Mouse (Mus musculus) liver, embryonic 13.5 days (tissue): Measurements from ENCODE around the gene Prpf39. TPM values are rescaled to one million over a fixed set of nuclear protein-coding genes. Genes with fewer than 3 reads are reported as not detected.

ENCODE experiments used
- ATAC-seq: fragments of 200-750 bp; cut with Nextera tagmentation; 2 replicates; pipeline ENCODE4 v1.8.0; 2017; ENCODE audit warnings: low read depth, mild to moderate bottlenecking, moderate number of reproducible peaks, moderate library complexity
- DNase-seq: peaks from one replicate; pipeline ENCODE4 v3.0.0; 2022
- H3K27ac ChIP-seq: fragments of 300-500 bp; sonication (generic); 2 replicates; pipeline ENCODE4 v1.5.1; 2015; ENCODE audit warnings: moderate library complexity, mild to moderate bottlenecking, inconsistent platforms
- H3K27me3 ChIP-seq: fragments of 300-500 bp; sonication (generic); 2 replicates; pipeline ENCODE4 v1.6.1; 2015; ENCODE audit warnings: mild to moderate bottlenecking, inconsistent platforms
- H3K36me3 ChIP-seq: fragments of 300-500 bp; sonication (generic); 2 replicates; pipeline ENCODE4 v1.6.1; 2015; ENCODE audit warnings: mild to moderate bottlenecking, inconsistent platforms
- H3K4me1 ChIP-seq: fragments of 300-500 bp; sonication (generic); replicated peaks from 2 replicates; pipeline ENCODE4 v1.6.1; 2015; ENCODE audit warnings: inconsistent platforms
- H3K4me2 ChIP-seq: fragments of 300-500 bp; sonication (generic); 2 replicates; pipeline ENCODE4 v1.6.1; 2015; ENCODE audit warnings: inconsistent platforms, mild to moderate bottlenecking, moderate library complexity
- H3K4me3 ChIP-seq: fragments of 300-500 bp; sonication (generic); replicated peaks from 2 replicates; pipeline ENCODE4 v1.5.1; 2015; ENCODE audit warnings: mild to moderate bottlenecking, inconsistent platforms
- H3K9ac ChIP-seq: fragments of 300-500 bp; sonication (generic); 2 replicates; pipeline ENCODE4 v1.6.1; 2015; ENCODE audit warnings: mild to moderate bottlenecking, inconsistent platforms
- H3K9me3 ChIP-seq: fragments of 300-500 bp; sonication (generic); replicated peaks from 2 replicates; pipeline ENCODE4 v1.6.1; 2016; ENCODE audit warnings: inconsistent platforms
- WGBS: fragments of 180-500 bp; shearing (Covaris S2); methylation state at CpG from one replicate; pipeline ENCODE4 v1.1.7; 2015; ENCODE audit not compliant: insufficient replicate concordance; 5-methylcytosine and 5-hydroxymethylcytosine counted together
- polyA plus RNA-seq: library from polyadenylated mRNA; unstranded; fragments of >200 nt; fragmentation: Nextera tagmentation; extraction: Ambion mirVana; gene quantifications from 2 replicates; pipeline ENCODE4 v1.2.1, GENCODE M21; 2015

Prpf39 gene
- polyA plus RNA-seq, 1 experiment from 2014 or later, result 17.6 TPM

- no peak for ATAC-seq
- WGBS, result 4% methylated on average over 21 of the region's 21 CpGs
- peaks cover 10% of the 10 kb centered on the region for H3K36me3 ChIP-seq
These were observed 36.9 kb downstream of the Prpf39 start for GRCm38 (mm10) chr12:65072911-65073610.

GRCm38 (mm10) chr12:65073611-65074178 lies 37.6 kb downstream of the Prpf39 start, which contains the start of gene Fkbp3:
Gene Fkbp3, minus strand, starts transcription at chr12:65074007.
- H3K4me2 ChIP-seq, result peak within 1 kb of the TSS; percentile 92

More at GRCm38 (mm10) chr12:65072911-65073610, 36.9 kb downstream of the Prpf39 start:
- Histone ChIP-seq H3K4me3 (peak overlapping the region; percentile 96), H3K27ac (peak overlapping the region; percentile 77), H3K4me1 (peaks cover 49% of the 10 kb centered on the region), H3K9me3 (no peaks in the 10 kb centered on the region), H3K4me2 (peak overlapping the region; percentile 92), H3K9ac (peak overlapping the region; percentile 87), H3K27me3 (no peaks in the 10 kb centered on the region)
- DNase-seq, result no peak

GRCm38 (mm10) chr12:65074651-65075050 lies 38.5 kb downstream of the Prpf39 start:
- H3K4me1 ChIP-seq, result peaks cover 56% of the 10 kb centered on the region
- WGBS, result 48% methylated on average over 7 of the region's 7 CpGs
- H3K27me3 ChIP-seq, result no peaks in the 10 kb centered on the region
- H3K4me3 ChIP-seq, result peak overlapping the region; percentile 96
- no peak for DNase-seq
- 0 out of 2 replicates have a peak, but pooled peaks cover 6% of the 10 kb centered on the region for H3K36me3 ChIP-seq
- ATAC-seq, result no peak
- peak overlapping the region; percentile 83 for H3K27ac ChIP-seq
- peak overlapping the region; percentile 65 for H3K9ac ChIP-seq
- H3K9me3 ChIP-seq, result no peaks in the 10 kb centered on the region
- H3K4me2 ChIP-seq, result peak overlapping the region; percentile 92

More at GRCm38 (mm10) chr12:65073611-65074178, 37.6 kb downstream of the Prpf39 start, which contains the start of gene Fkbp3:
- Histone ChIP-seq H3K27ac (peak within 1 kb of the TSS; percentile 83), H3K9ac (peak within 1 kb of the TSS; percentile 87), H3K4me3 (peak within 1 kb of the TSS; percentile 96), H3K4me1 (peaks cover 55% of the 10 kb centered on the region), H3K36me3 (peaks cover 10% of the 10 kb centered on the region), H3K27me3 (no peaks in the 10 kb centered on the region), H3K9me3 (no peaks in the 10 kb centered on the region)
- under 1% methylated on average over 49 of the region's 49 CpGs for WGBS
- DNase-seq (peak; percentile 97), ATAC-seq (peak; percentile 98)

GRCm38 (mm10) chr12:65075085-65075732 lies 39.1 kb downstream of the Prpf39 start, which contains the start of gene Fancm:
Gene Fancm, plus strand, starts transcription at chr12:65075603.
- H3K27ac ChIP-seq, result peak within 1 kb of the TSS; percentile 83
- no peaks in the 10 kb centered on the region for H3K9me3 ChIP-seq
- ATAC-seq, result peak; percentile 49
- peaks cover 56% of the 10 kb centered on the region for H3K4me1 ChIP-seq
- peak; percentile 87 for DNase-seq
- H3K9ac ChIP-seq, result peak within 1 kb of the TSS; percentile 93
- H3K27me3 ChIP-seq, result no peaks in the 10 kb centered on the region
- H3K4me2 ChIP-seq, result peak within 1 kb of the TSS; percentile 92
- H3K4me3 ChIP-seq, result peak within 1 kb of the TSS; percentile 96
- 2% methylated on average over 39 of the region's 39 CpGs for WGBS
- H3K36me3 ChIP-seq, result peaks cover 10% of the 10 kb centered on the region

- WGBS, result under 1% methylated on average over 41 of the region's 41 CpGs
- H3K9me3 ChIP-seq, result no peaks in the 10 kb centered on the region
- H3K36me3 ChIP-seq, result peaks cover 16% of the 10 kb centered on the region
- H3K27me3 ChIP-seq, result no peaks in the 10 kb centered on the region
- ATAC-seq (peak; percentile 3; the same call in 1 of the 2 replicates), DNase-seq (no peak)
- peak overlapping the region; percentile 93 for H3K9ac ChIP-seq
- peak overlapping the region; percentile 83 for H3K27ac ChIP-seq
- H3K4me3 ChIP-seq, result peak overlapping the region; percentile 96
- H3K4me2 ChIP-seq, result peak overlapping the region; percentile 92
- peaks cover 56% of the 10 kb centered on the region for H3K4me1 ChIP-seq
These were observed 39.7 kb downstream of the Prpf39 start for GRCm38 (mm10) chr12:65075733-65076310.

GRCm38 (mm10) chr12:65076906-65077305 lies 40.8 kb downstream of the Prpf39 start:
- Histone ChIP-seq H3K4me1 (peaks cover 51% of the 10 kb centered on the region), H3K27me3 (no peaks in the 10 kb centered on the region), H3K9ac (peak overlapping the region; percentile 93), H3K27ac (peak overlapping the region; percentile 31; the same call in 1 of the 2 replicates), H3K4me2 (peak overlapping the region; percentile 92), H3K9me3 (no peaks in the 10 kb centered on the region), H3K36me3 (peaks cover 23% of the 10 kb centered on the region), H3K4me3 (peak overlapping the region; percentile 96)
- no peak for DNase-seq
- ATAC-seq, result no peak
- 55% methylated on average over 9 of the region's 9 CpGs for WGBS

- H3K36me3 ChIP-seq, result peaks cover 67% of the 10 kb centered on the region
- no peaks in the 10 kb centered on the region for H3K4me1 ChIP-seq
- no peak overlapping the region for H3K4me2 ChIP-seq
- no peak for ATAC-seq
- H3K9ac ChIP-seq, result no peak overlapping the region
- H3K27ac ChIP-seq, result no peak overlapping the region
- no peaks in the 10 kb centered on the region for H3K27me3 ChIP-seq
- H3K4me3 ChIP-seq, result no peak overlapping the region
- DNase-seq, result no peak
- no peaks in the 10 kb centered on the region for H3K9me3 ChIP-seq
- WGBS, result 78% methylated on average over 1 of the region's 1 CpGs
These were observed 72.6 kb downstream of the Prpf39 start for GRCm38 (mm10) chr12:65108746-65109145.

GRCm38 (mm10) chr12:65111503-65111902 lies 75.4 kb downstream of the Prpf39 start:
- Histone ChIP-seq H3K36me3 (peaks cover 66% of the 10 kb centered on the region), H3K27me3 (no peaks in the 10 kb centered on the region), H3K4me3 (no peak overlapping the region), H3K27ac (no peak overlapping the region), H3K9ac (no peak overlapping the region), H3K4me2 (no peak overlapping the region), H3K4me1 (no peaks in the 10 kb centered on the region), H3K9me3 (no peaks in the 10 kb centered on the region)
- ATAC-seq (0 out of 2 replicates have a peak, but pooled peaks have one; percentile 15), DNase-seq (no peak)
- 68% methylated on average over 3 of the region's 3 CpGs for WGBS

- H3K9me3 ChIP-seq, result no peaks in the 10 kb centered on the region
- DNase-seq, result no peak
- H3K36me3 ChIP-seq, result peaks cover 68% of the 10 kb centered on the region
- 81% methylated on average over 1 of the region's 1 CpGs for WGBS
- no peak overlapping the region for H3K4me3 ChIP-seq
- no peak overlapping the region for H3K27ac ChIP-seq
- H3K4me1 ChIP-seq, result no peaks in the 10 kb centered on the region
- no peak overlapping the region for H3K9ac ChIP-seq
- H3K4me2 ChIP-seq, result no peak overlapping the region
- ATAC-seq, result no peak
- no peaks in the 10 kb centered on the region for H3K27me3 ChIP-seq
These were observed 76.7 kb downstream of the Prpf39 start for GRCm38 (mm10) chr12:65112811-65113210.
